Mouse (Mus musculus) thymus, adult 2 months (tissue): ENCODE results near the gene A930004D18Rik.

Source experiments
- CTCF ChIP-seq: fragments of 200-500 bp; IDR thresholded peaks from 2 replicates; pipeline ENCODE4 v1.5.1; 2012; ENCODE audit warnings: mild to moderate bottlenecking, control low read depth, low read length, moderate library complexity, borderline replicate concordance; ENCODE audit not compliant: control insufficient read depth, poor library complexity, insufficient read depth; ENCODE audit errors: extremely low read depth
- POLR2A ChIP-seq: fragments of 200-500 bp; IDR thresholded peaks from 2 replicates; pipeline ENCODE4 v1.6.1; 2012; ENCODE audit warnings: mild to moderate bottlenecking, low read length, control low read depth, moderate library complexity; ENCODE audit not compliant: control insufficient read depth, poor library complexity, insufficient read depth; ENCODE audit errors: extremely low read depth

DNA sequence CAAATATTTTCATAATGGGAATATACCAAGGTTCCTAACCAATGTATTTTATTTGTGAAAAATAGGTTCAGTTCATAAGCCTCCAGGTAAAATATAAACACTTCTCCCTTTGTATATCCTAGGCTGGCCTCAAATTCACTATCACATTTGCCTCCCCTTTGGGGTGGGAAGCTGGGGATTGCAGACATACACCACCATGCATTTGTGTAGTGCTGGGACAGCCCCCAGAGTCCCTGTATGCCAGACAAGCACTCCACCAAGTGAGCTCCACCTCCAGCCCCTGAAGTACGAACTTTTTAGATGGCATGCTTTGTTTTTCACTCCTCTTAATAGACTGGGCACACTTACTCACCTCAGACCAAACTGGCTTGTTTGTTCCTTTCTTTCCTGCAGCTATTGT is 14.7 kb downstream of the A930004D18Rik start:
- no peak for TF ChIP-seq CTCF
- no peak for TF ChIP-seq POLR2A
